Mouse (Mus musculus): ENCODE results near the gene Ddx50.

The Ddx50 gene

DNA sequence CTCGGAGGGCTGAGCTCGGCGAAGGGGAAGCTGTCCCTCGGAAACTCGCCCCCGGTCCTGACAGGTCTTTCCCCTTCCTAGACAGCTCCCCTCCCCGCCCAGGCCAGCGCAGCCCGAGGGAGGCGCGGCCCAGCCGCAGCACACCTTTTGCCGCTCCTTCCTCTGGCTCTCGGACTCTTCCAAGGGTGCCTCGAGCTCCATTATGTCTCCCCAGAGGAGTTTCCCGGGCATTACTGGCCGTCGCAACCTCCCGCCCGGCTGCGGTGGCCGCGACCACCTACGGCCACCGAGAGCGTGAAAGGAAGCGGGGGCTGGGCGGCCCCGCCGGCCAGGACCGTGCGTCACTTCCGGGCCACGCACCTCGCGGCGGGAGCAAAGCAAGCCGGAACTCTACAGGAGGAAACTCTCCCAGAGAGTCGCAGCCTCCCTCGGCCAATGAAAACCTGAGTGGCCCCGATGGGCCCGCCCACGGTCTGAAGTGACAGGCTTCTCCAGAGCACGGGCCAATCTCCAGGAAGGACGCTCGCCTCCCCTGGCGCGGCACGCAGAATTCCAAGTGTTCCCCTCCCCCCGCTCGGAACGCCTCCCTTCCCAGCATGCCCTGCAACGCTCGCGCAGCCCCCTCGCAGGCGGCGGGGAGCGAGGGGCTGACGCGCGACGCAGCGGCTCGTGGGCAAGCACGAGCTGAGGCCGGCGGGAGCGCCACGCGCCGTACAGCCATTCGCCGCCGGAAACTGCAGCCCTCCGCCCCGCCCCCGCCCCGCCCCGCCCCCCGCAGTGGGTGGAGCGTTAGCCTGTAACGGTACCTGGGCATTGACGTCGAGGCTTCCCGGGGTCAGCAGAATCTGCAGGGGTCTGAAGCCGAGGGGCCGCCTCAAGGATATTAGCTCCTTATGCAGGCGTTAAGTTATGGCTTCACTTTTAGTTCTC is at the start of gene Ddx50:
TSS of gene Ddx50 (minus strand) at position 338 of the 930 bp plus-strand sequence.
- peak; percentile 100 for DNase-seq

GRCm38 (mm10) chr10:62692771-62693170 is 41.8 kb upstream of the Ddx50 start:
- no peak for DNase-seq

DNA sequence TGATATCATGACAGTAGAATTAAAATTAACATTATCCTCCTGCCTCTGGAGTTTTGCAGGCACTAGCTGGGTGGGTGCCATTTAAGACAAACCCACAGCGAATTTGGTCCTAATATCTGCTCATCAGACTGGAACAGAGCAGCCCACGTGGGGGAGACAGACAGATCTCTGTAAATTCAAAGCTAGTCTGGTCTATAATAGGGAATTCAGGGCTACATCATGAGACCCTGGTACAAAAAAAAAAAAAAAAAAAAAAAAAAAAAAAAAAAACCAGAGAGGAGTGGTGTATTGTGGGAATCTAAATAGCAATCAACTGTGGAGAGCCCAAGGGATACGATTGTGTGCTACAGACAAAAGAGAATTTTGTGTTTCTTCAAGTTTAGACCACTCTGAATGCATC is 41.2 kb upstream of the Ddx50 start:
- DNase-seq = no peak

DNA sequence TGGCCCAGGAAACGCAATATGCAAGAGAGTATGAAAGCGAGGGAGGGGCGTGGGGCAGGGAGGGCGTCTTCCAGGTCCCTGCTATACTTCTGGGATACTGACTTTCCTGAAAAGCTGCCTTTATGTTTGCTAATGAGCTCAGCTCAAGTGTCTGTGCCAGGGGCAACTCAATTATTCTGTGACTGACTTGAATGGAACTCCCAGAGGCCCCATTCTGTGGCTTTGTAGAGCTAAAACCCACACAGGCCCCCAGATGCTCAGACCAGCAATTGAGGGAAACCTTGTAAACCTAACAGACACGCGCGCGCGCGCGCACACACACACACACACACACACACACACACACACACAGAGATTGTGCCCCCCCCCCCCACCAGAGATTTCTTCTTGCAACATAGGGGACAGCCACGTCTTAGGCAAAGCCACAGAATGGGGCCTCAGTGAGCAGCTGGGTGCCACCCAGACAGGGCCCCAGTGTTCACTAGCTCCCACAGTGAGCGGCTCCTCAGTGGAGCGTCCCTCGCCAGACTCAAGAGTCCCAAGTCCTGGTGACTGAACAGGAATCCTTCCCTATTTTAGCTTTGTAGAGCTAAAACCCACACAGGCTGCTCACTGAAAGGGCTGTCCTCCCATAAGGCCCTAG is 36.1 kb upstream of the Ddx50 start:
- DNase-seq = no peak

GRCm38 (mm10) chr10:62683043-62683442 is 32.0 kb upstream of the Ddx50 start:
- peak in 1 of 2 experiments; percentile 25 for DNase-seq

DNA sequence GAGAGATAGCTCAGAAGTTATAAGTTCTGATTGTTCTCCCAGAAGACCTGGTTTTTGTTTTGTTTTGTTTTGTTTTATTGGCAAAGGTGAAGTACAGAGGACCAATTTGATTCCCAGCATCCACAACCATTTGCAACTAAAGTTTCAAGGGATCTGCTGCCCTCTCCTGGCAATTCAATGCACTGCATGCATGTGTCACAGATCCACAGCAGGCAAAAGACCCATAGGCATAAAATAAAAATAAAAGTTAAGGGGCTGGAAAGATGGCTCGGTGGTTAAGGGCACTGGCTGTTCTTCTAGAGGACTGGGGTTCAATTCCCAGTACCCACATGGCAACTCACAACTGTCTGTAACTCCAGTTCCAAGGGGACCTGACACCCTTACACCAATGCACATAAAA is 28.8 kb upstream of the Ddx50 start:
- DNase-seq = no peak

DNA sequence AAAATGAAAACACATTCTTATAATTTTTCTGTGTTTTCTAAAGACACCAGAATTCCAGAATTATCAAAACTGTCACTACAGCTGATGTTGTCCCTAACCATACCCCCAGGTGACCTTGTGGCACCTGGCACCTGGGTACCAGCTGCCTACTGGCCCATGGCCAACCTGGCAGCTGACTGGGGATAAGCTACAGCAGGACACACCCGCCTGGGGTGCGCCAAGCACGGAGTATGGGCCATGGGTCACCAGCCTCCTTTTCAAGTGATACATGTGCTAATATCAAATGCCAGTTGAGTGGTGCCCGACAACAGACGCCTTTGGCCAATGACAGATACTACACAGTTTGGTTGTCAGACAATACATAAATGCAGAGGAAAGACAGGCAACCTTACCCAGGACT is 26.3 kb upstream of the Ddx50 start:
- peak in 1 of 2 experiments; percentile 15 for DNase-seq

DNA sequence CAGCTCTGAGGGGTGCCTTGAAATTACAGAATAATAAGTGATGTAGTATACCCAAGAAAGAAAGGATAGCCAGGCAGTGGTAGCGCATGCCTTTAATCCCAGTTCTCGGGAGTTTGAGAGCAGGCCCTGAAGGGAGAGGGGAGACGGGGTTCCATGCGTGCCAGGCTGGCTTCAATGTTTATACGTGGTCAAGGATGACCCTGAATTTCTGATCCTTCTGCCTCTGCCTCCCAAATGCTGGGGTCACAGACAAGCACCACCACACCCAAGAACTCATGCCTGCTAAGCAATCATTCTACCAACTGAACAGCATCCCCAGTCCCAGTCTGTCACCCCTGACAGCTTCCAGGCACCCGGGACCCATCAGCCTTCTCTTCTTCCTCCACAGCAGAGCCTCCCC is 25.2 kb upstream of the Ddx50 start:
- DNase-seq = no peak

DNA sequence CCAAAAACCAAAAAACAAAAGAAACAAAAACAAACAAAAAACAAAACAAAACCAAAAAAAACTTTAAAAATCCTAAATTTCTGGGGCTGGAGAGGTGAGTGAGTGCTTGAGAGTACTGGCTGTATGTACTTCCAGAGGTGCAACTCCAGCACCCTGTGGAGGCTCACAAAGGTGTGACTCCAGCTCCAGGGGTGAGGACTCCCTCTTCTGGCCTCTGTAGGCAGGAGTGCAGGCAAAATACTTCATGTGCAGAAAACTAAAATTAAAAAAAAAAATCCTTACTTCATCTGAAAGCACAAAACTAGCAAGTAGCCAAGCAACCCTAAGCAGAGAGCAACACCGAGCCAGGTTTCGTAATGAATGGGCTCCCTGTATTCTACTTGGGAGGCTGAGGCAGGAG is 21.3 kb upstream of the Ddx50 start:
- no peak for DNase-seq

- no peak for DNase-seq
Observed at GRCm38 (mm10) chr10:62669245-62669644, 18.2 kb upstream of the Ddx50 start.

DNA sequence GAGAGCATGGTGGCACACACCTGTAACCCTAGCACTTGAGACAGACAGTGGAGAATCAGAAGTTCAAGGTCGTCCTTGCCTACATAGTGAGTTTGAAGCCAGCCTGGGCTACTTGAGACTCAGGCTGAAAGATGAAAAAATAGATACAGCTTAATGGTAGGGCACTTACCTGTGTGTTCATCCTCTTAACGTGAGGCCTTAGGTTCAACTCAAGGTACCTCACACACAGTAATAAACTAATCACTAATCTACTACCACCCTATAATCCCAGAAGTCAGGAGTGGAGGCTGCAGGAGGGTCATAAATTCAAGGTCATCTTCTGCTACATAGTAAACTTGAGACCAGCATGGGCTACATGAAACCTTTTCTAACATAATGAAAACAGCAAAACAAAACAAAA is 17.4 kb upstream of the Ddx50 start:
- no peak for DNase-seq

- DNase-seq = no peak
Observed at GRCm38 (mm10) chr10:62668043-62668442, 17.0 kb upstream of the Ddx50 start.

- DNase-seq = no peak
Observed at GRCm38 (mm10) chr10:62664963-62665590, 14.1 kb upstream of the Ddx50 start.

DNA sequence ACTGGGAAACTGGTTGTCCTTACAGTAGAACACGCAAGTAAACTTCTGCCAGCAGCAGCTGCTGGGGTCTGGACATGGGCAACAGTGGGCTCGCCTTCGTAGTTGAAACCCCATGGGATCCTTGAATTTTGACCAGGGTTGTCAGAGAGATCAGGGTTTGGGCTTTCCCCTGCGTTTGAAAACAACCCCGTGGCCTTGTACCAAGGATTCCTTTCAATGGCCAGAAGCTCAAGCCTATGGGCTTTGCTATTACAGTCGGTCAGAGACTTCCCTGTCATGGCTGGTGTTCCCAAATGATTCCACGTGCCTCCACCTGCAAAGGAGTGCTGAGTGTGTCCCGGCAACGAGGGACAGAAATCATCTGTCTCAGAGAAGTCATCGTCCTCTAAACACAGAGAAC is 13.2 kb upstream of the Ddx50 start:
- no peak for DNase-seq

DNA sequence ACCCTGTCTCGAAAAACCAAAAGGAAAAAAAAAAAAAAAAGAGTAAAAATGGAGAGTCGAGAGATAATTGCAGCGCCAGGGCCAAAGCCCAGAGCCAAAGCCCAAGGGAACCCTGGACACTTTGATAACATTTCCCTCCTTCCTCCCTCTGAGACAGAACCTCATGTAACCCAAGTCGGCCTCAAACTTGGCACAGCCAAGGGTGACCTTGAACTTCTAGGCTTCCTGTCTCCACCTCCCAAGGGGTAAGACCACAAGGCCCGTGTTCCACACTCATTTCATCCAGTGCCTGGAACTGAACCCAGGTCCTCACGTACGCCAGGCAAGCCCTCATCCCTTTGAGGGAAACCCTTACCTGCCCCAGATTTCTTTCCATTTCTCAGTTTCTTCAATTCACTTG is 5.7 kb upstream of the Ddx50 start:
- no peak for DNase-seq

GRCm38 (mm10) chr10:62651961-62652360 is 943 bp upstream of the Ddx50 start:
- DNase-seq = peak in 1 of 2 experiments; percentile 30

DNA sequence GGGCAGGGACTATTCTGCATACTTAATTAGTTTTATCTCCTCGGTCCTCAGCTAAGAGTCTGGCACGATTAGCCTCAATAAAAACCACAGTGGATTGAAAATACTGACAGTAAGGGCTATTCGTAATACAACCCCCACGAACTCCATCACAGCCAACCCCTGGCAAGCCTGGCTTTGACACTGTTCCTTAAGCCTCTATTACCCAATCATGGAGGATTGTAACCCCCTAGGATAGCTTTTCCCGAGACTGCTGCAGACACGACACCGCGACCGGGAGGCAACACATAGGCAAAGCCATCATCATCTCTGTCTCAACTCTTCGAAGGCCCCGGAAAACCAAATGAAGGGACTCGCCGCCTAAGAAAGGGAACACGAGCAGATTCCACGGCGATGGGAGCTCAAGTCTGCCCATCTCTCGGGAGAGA is 648 bp downstream of the Ddx50 start:
- no peak for DNase-seq

GRCm38 (mm10) chr10:62604161-62604560 is 46.9 kb downstream of the Ddx50 start:
- no peak for DNase-seq

DNA sequence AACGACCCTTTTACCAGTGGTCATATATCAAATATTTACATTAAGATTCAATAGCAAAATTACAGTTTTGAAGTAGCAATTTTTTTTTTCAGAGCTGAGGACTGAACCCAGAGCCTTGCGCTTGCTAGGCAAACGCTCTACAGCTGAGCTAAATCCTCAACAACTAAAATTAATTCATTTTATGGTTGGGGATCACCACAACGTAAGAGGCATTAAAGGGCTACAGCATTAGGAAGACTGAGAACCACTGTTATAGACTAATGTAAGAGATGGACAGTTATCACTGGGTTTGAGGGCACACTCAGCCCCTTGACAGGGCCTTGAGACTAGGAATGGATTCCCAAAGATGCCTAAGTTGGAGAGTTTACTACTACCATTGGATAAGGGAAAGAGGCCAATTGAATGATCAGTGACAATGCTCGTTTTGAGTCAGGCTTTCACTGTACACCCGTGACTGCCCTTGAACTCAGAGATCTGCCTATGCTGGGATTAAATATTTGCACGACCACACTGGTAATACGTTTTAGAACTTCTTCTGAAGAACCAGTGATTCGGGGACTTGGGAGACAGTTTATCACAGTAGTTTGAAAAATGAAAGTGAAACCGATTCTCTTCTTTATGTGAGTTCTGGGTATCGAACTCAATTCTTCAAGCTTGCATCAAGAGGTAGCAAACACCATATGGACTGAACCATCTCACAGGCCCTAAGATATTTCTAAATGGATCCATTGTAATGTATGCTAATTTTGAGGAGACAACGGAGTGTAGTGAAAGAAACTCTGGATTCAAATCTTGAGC is 47.6 kb downstream of the Ddx50 start:
- no peak for DNase-seq

GRCm38 (mm10) chr10:62602177-62603040 is 48.6 kb downstream of the Ddx50 start, which contains the start of gene Ddx21:
Ddx21 (minus strand) TSS chr10:62602281.
- DNase-seq = peak; percentile 89 to 93

GRCm38 (mm10) chr10:62601833-62602176 is 49.2 kb downstream of the Ddx50 start:
- DNase-seq = no peak
